Mouse (Mus musculus) liver, embryonic 16.5 days (tissue): ENCODE measurements around the gene Klf2. TPM values are rescaled to one million over a fixed set of nuclear protein-coding genes. Genes with fewer than 3 reads are reported as not detected.

Source experiments
- ATAC-seq: fragments of 200-750 bp; cut with Nextera tagmentation; 2 replicates; pipeline ENCODE4 v1.8.0; 2017; ENCODE audit warnings: low read depth, mild to moderate bottlenecking, moderate number of reproducible peaks, moderate library complexity
- H3K27ac ChIP-seq: fragments of 300-500 bp; sonication (generic); 2 replicates; pipeline ENCODE4 v1.5.1; 2014; ENCODE audit warnings: mild to moderate bottlenecking, low read length
- H3K27me3 ChIP-seq: fragments of 300-500 bp; sonication (generic); 2 replicates; pipeline ENCODE4 v1.6.1; 2014; ENCODE audit warnings: low read depth, low read length, mixed read lengths; ENCODE audit not compliant: control insufficient read depth, insufficient read depth
- H3K36me3 ChIP-seq: fragments of 300-500 bp; sonication (generic); 2 replicates; pipeline ENCODE4 v1.6.1; 2014; ENCODE audit warnings: mild to moderate bottlenecking; ENCODE audit not compliant: control insufficient read depth, insufficient read depth
- H3K4me1 ChIP-seq: fragments of 300-500 bp; sonication (generic); 2 replicates; pipeline ENCODE4 v1.6.1; 2014; ENCODE audit warnings: low read depth, low read length, mixed read lengths; ENCODE audit not compliant: control insufficient read depth
- H3K4me2 ChIP-seq: fragments of 300-500 bp; sonication (generic); 2 replicates; pipeline ENCODE4 v1.6.1; 2014; ENCODE audit warnings: low read depth, low read length, mixed read lengths
- H3K4me3 ChIP-seq: fragments of 300-500 bp; sonication (generic); 2 replicates; pipeline ENCODE4 v1.5.1; 2014; ENCODE audit warnings: low read depth, mild to moderate bottlenecking, low read length
- H3K9ac ChIP-seq: fragments of 300-500 bp; sonication (generic); 2 replicates; pipeline ENCODE4 v1.6.1; 2014; ENCODE audit warnings: low read depth, low read length
- H3K9me3 ChIP-seq: fragments of 300-500 bp; sonication (generic); replicated peaks from 2 replicates; pipeline ENCODE4 v1.6.1; 2016; ENCODE audit warnings: low read length; ENCODE audit not compliant: control insufficient read depth
- WGBS: fragments of 180-500 bp; shearing (Covaris S2); extraction: QIAGEN DNeasy Blood & Tissue Kit; methylation state at CpG from one replicate; pipeline ENCODE4 v1.1.7; 2014; ENCODE audit not compliant: insufficient replicate concordance; 5-methylcytosine and 5-hydroxymethylcytosine counted together
- polyA plus RNA-seq: library from polyadenylated mRNA; unstranded; fragments of >200 nt; fragmentation: Nextera tagmentation; extraction: Ambion mirVana; gene quantifications from 2 replicates; pipeline ENCODE4 v1.2.1, GENCODE M21; 2015

Klf2 gene
- polyA plus RNA-seq, 1 experiment from 2014 or later, result 2.0 TPM

GRCm38 (mm10) chr8:72336273-72336672 lies 17.4 kb downstream of the Klf2 start:
- Histone ChIP-seq H3K4me1 (no peaks in the 10 kb centered on the region), H3K4me2 (no peak overlapping the region), H3K27ac (no peak overlapping the region), H3K4me3 (no peak overlapping the region), H3K36me3 (0 out of 2 replicates have a peak, but pooled peaks cover 3% of the 10 kb centered on the region), H3K9ac (no peak overlapping the region), H3K9me3 (no peaks in the 10 kb centered on the region), H3K27me3 (no peaks in the 10 kb centered on the region)
- 80% methylated on average over 2 of the region's 2 CpGs for WGBS
- no peak for ATAC-seq

GRCm38 (mm10) chr8:72337034-72337433 lies 18.2 kb downstream of the Klf2 start:
- Histone ChIP-seq H3K4me3 (no peak overlapping the region), H3K27me3 (no peaks in the 10 kb centered on the region), H3K9me3 (no peaks in the 10 kb centered on the region), H3K36me3 (0 out of 2 replicates have a peak, but pooled peaks cover 3% of the 10 kb centered on the region), H3K9ac (no peak overlapping the region), H3K27ac (no peak overlapping the region), H3K4me1 (no peaks in the 10 kb centered on the region), H3K4me2 (no peak overlapping the region)
- no peak for ATAC-seq

- H3K4me3 ChIP-seq, result no peak overlapping the region
- H3K9me3 ChIP-seq, result no peaks in the 10 kb centered on the region
- 0 out of 2 replicates have a peak, but pooled peaks cover 3% of the 10 kb centered on the region for H3K36me3 ChIP-seq
- H3K4me1 ChIP-seq, result no peaks in the 10 kb centered on the region
- H3K27me3 ChIP-seq, result no peaks in the 10 kb centered on the region
- no peak overlapping the region for H3K9ac ChIP-seq
- H3K27ac ChIP-seq, result no peak overlapping the region
- 82% methylated on average over 5 of the region's 5 CpGs for WGBS
- no peak overlapping the region for H3K4me2 ChIP-seq
- ATAC-seq, result no peak
Observed at GRCm38 (mm10) chr8:72342556-72343300, 23.9 kb downstream of the Klf2 start.

GRCm38 (mm10) chr8:72343725-72344124 lies 24.9 kb downstream of the Klf2 start:
- WGBS, result 58% methylated on average over 4 of the region's 4 CpGs
- H3K36me3 ChIP-seq, result 0 out of 2 replicates have a peak, but pooled peaks cover 3% of the 10 kb centered on the region
- H3K9ac ChIP-seq, result no peak overlapping the region
- ATAC-seq, result no peak
- no peak overlapping the region for H3K4me2 ChIP-seq
- H3K4me3 ChIP-seq, result no peak overlapping the region
- no peak overlapping the region for H3K27ac ChIP-seq
- H3K9me3 ChIP-seq, result no peaks in the 10 kb centered on the region
- H3K4me1 ChIP-seq, result no peaks in the 10 kb centered on the region; the same call in 1 of the 2 replicates
- H3K27me3 ChIP-seq, result no peaks in the 10 kb centered on the region

- H3K4me2 ChIP-seq, result no peak overlapping the region
- no peak for ATAC-seq
- peaks cover 15% of the 10 kb centered on the region for H3K4me1 ChIP-seq
- no peak overlapping the region for H3K4me3 ChIP-seq
- H3K9ac ChIP-seq, result no peak overlapping the region
- no peak overlapping the region for H3K27ac ChIP-seq
- no peaks in the 10 kb centered on the region for H3K9me3 ChIP-seq
- no peaks in the 10 kb centered on the region for H3K36me3 ChIP-seq
- WGBS, result 42% methylated on average over 1 of the region's 1 CpGs
- no peaks in the 10 kb centered on the region for H3K27me3 ChIP-seq
Observed at GRCm38 (mm10) chr8:72347553-72347952, 28.7 kb downstream of the Klf2 start.

DNA sequence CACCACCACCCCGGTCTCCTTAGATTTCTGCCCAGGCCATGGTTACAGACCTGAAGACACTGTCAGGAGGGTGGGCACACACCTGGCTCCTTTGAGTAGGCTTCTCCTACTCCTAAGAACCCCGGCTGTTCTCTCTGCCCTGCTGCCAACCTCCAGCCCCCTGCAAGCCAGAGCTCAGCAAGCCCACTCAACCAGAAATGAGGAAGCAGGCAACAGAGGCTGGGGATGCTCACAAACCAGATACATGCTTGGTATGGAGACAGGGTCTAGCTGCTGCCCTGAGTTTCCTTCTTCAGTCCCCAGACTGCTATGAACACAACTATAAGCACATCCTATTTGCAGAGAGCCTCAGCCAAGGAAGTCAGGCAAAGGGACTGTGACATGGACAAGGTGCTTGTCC lies 29.3 kb downstream of the Klf2 start:
- H3K9ac ChIP-seq, result no peak overlapping the region

GRCm38 (mm10) chr8:72348956-72349355 lies 30.1 kb downstream of the Klf2 start:
- Histone ChIP-seq H3K4me2 (no peak overlapping the region), H3K9me3 (no peaks in the 10 kb centered on the region), H3K36me3 (no peaks in the 10 kb centered on the region), H3K4me1 (peaks cover 29% of the 10 kb centered on the region), H3K9ac (no peak overlapping the region), H3K4me3 (no peak overlapping the region), H3K27ac (no peak overlapping the region), H3K27me3 (no peaks in the 10 kb centered on the region)
- no peak for ATAC-seq
- 78% methylated on average over 1 of the region's 1 CpGs for WGBS

More for the DNA sequence above, 29.3 kb downstream of the Klf2 start:
- peaks cover 21% of the 10 kb centered on the region for H3K4me1 ChIP-seq
- no peak for ATAC-seq
- no peaks in the 10 kb centered on the region for H3K9me3 ChIP-seq
- no peak overlapping the region for H3K4me3 ChIP-seq
- H3K27me3 ChIP-seq, result no peaks in the 10 kb centered on the region
- WGBS, result 77% methylated on average over 2 of the region's 2 CpGs
- no peaks in the 10 kb centered on the region for H3K36me3 ChIP-seq
- H3K27ac ChIP-seq, result no peak overlapping the region
- H3K4me2 ChIP-seq, result no peak overlapping the region

GRCm38 (mm10) chr8:72349838-72350237 lies 31.0 kb downstream of the Klf2 start:
- Histone ChIP-seq H3K36me3 (no peaks in the 10 kb centered on the region), H3K9me3 (no peaks in the 10 kb centered on the region), H3K27ac (peak overlapping the region; percentile 1; the same call in 1 of the 2 replicates), H3K4me2 (no peak overlapping the region), H3K4me3 (no peak overlapping the region), H3K4me1 (peaks cover 38% of the 10 kb centered on the region), H3K9ac (no peak overlapping the region), H3K27me3 (no peaks in the 10 kb centered on the region)
- ATAC-seq, result no peak
- 58% methylated on average over 9 of the region's 9 CpGs for WGBS

DNA sequence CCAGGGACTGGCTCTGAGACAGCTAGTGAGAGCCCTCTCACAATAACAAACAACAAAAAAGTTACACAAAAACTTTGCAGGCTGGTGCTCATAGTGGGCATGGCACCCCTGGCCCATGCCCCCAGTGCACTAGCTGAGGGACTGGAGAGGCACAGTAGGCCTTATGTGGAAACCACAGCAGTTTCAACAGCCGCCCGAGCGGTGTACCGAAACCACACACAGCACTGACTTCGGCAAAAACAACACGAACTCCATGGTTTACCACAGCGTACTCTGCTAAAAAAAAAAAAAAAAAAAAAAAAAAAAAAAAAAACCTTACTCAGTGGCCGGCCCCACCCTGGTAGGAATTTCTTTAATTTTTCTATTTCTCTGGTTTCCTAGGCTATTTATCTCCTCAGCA lies 31.9 kb downstream of the Klf2 start:
- 19% methylated on average over 8 of the region's 8 CpGs for WGBS
- Histone ChIP-seq H3K4me1 (peaks cover 39% of the 10 kb centered on the region), H3K4me2 (no peak overlapping the region), H3K36me3 (no peaks in the 10 kb centered on the region), H3K9me3 (no peaks in the 10 kb centered on the region), H3K27me3 (no peaks in the 10 kb centered on the region), H3K4me3 (no peak overlapping the region), H3K9ac (no peak overlapping the region), H3K27ac (peak overlapping the region; percentile 1; the same call in 1 of the 2 replicates)
- peak; percentile 38 for ATAC-seq
